Mouse (Mus musculus): ENCODE data around the gene Ampd3. TPM values are rescaled to one million over a fixed set of nuclear protein-coding genes. Genes with fewer than 3 reads are reported as not detected.
A peak's percentile ranks its signal among the peaks of the same experiment; 100 is the strongest.

The Ampd3 gene
- polyA plus RNA-seq, 1 experiment, result 1.8 TPM

- Histone ChIP-seq H3K4me3 (ENCODE audit: control insufficient read depth, low read depth, low read length) (no peak overlapping the region), H3K27me3 (ENCODE audit: control insufficient read depth, insufficient read depth, low read length) (no peaks in the 10 kb centered on the region), H3K4me1 (ENCODE audit: control insufficient read depth, insufficient read depth, low read length) (no peaks in the 10 kb centered on the region), H3K36me3 (ENCODE audit: control insufficient read depth, insufficient read depth, low read length) (peaks cover 2% of the 10 kb centered on the region; the same call in 1 of the 2 replicates), H3K27ac (ENCODE audit: control insufficient read depth, insufficient read depth, low read depth, low read length) (no peak overlapping the region)
- TF ChIP-seq CTCF (IDR thresholded peaks at IDR 0.05; ENCODE audit: control insufficient read depth, insufficient read depth, insufficient replicate concordance, low read depth, low read length), result no peak
- no peak for TF ChIP-seq POLR2A (IDR thresholded peaks at IDR 0.05; ENCODE audit: control insufficient read depth, low read depth, low read length)
Measured at GRCm38 (mm10) chr7:110834018-110834417, 66.0 kb downstream of the Ampd3 start.

GRCm38 (mm10) chr7:110834522-110834921, 66.5 kb downstream of the Ampd3 start:
- Histone ChIP-seq H3K36me3 (ENCODE audit: control insufficient read depth, insufficient read depth, low read length) (peaks cover 2% of the 10 kb centered on the region; the same call in 1 of the 2 replicates), H3K4me1 (ENCODE audit: control insufficient read depth, insufficient read depth, low read length) (no peaks in the 10 kb centered on the region), H3K27ac (ENCODE audit: control insufficient read depth, insufficient read depth, low read depth, low read length) (no peak overlapping the region), H3K4me3 (ENCODE audit: control insufficient read depth, low read depth, low read length) (no peak overlapping the region), H3K27me3 (ENCODE audit: control insufficient read depth, insufficient read depth, low read length) (no peaks in the 10 kb centered on the region)
- no peak for TF ChIP-seq CTCF (IDR thresholded peaks at IDR 0.05; ENCODE audit: control insufficient read depth, insufficient read depth, insufficient replicate concordance, low read depth, low read length)
- no peak for TF ChIP-seq POLR2A (IDR thresholded peaks at IDR 0.05; ENCODE audit: control insufficient read depth, low read depth, low read length)

GRCm38 (mm10) chr7:110840332-110840731, 72.3 kb downstream of the Ampd3 start:
- Histone ChIP-seq H3K4me1 (ENCODE audit: control insufficient read depth, insufficient read depth, low read length) (peaks cover 5% of the 10 kb centered on the region), H3K27ac (ENCODE audit: control insufficient read depth, insufficient read depth, low read depth, low read length) (no peak overlapping the region), H3K4me3 (ENCODE audit: control insufficient read depth, low read depth, low read length) (no peak overlapping the region), H3K36me3 (ENCODE audit: control insufficient read depth, insufficient read depth, low read length) (no peaks in the 10 kb centered on the region), H3K27me3 (ENCODE audit: control insufficient read depth, insufficient read depth, low read length) (no peaks in the 10 kb centered on the region)
- no peak for TF ChIP-seq CTCF (IDR thresholded peaks at IDR 0.05; ENCODE audit: control insufficient read depth, insufficient read depth, insufficient replicate concordance, low read depth, low read length)
- no peak for TF ChIP-seq POLR2A (IDR thresholded peaks at IDR 0.05; ENCODE audit: control insufficient read depth, low read depth, low read length)

GRCm38 (mm10) chr7:110843916-110844874, 76.2 kb downstream of the Ampd3 start, which contains the start of gene Rnf141:
TSS of gene Rnf141 (minus strand) at chr7:110844457.
- Histone ChIP-seq H3K27me3 (ENCODE audit: control insufficient read depth, insufficient read depth, low read length) (no peaks in the 10 kb centered on the region), H3K4me1 (ENCODE audit: control insufficient read depth, insufficient read depth, low read length) (peaks cover 5% of the 10 kb centered on the region), H3K36me3 (ENCODE audit: control insufficient read depth, insufficient read depth, low read length) (no peaks in the 10 kb centered on the region), H3K27ac (ENCODE audit: control insufficient read depth, insufficient read depth, low read depth, low read length) (peak within 1 kb of the TSS; percentile 89), H3K4me3 (ENCODE audit: control insufficient read depth, low read depth, low read length) (peak within 1 kb of the TSS; percentile 99)
- TF ChIP-seq POLR2A (IDR thresholded peaks at IDR 0.05; ENCODE audit: control insufficient read depth, low read depth, low read length) (peak; percentile 95), CTCF (IDR thresholded peaks at IDR 0.05; ENCODE audit: control insufficient read depth, insufficient read depth, insufficient replicate concordance, low read depth, low read length) (peak; percentile 41; the same call in 1 of the 2 replicates)

- Histone ChIP-seq H3K27ac (ENCODE audit: control insufficient read depth, insufficient read depth, low read depth, low read length) (no peak overlapping the region), H3K4me1 (ENCODE audit: control insufficient read depth, insufficient read depth, low read length) (peaks cover 4% of the 10 kb centered on the region), H3K36me3 (ENCODE audit: control insufficient read depth, insufficient read depth, low read length) (no peaks in the 10 kb centered on the region), H3K27me3 (ENCODE audit: control insufficient read depth, insufficient read depth, low read length) (no peaks in the 10 kb centered on the region), H3K4me3 (ENCODE audit: control insufficient read depth, low read depth, low read length) (no peak overlapping the region)
- TF ChIP-seq CTCF (IDR thresholded peaks at IDR 0.05; ENCODE audit: control insufficient read depth, insufficient read depth, insufficient replicate concordance, low read depth, low read length) (no peak), POLR2A (IDR thresholded peaks at IDR 0.05; ENCODE audit: control insufficient read depth, low read depth, low read length) (no peak)
Measured at GRCm38 (mm10) chr7:110847321-110847720, 79.3 kb downstream of the Ampd3 start.

GRCm38 (mm10) chr7:110848371-110848770, 80.4 kb downstream of the Ampd3 start:
- Histone ChIP-seq H3K36me3 (ENCODE audit: control insufficient read depth, insufficient read depth, low read length) (no peaks in the 10 kb centered on the region), H3K27me3 (ENCODE audit: control insufficient read depth, insufficient read depth, low read length) (no peaks in the 10 kb centered on the region), H3K4me3 (ENCODE audit: control insufficient read depth, low read depth, low read length) (no peak overlapping the region), H3K27ac (ENCODE audit: control insufficient read depth, insufficient read depth, low read depth, low read length) (no peak overlapping the region), H3K4me1 (ENCODE audit: control insufficient read depth, insufficient read depth, low read length) (peaks cover under 1% of the 10 kb centered on the region; the same call in 1 of the 2 replicates)
- TF ChIP-seq CTCF (IDR thresholded peaks at IDR 0.05; ENCODE audit: control insufficient read depth, insufficient read depth, insufficient replicate concordance, low read depth, low read length) (no peak), POLR2A (IDR thresholded peaks at IDR 0.05; ENCODE audit: control insufficient read depth, low read depth, low read length) (no peak)

- Histone ChIP-seq H3K4me1 (ENCODE audit: control insufficient read depth, insufficient read depth, low read length) (no peaks in the 10 kb centered on the region), H3K4me3 (ENCODE audit: control insufficient read depth, low read depth, low read length) (no peak overlapping the region), H3K27me3 (ENCODE audit: control insufficient read depth, insufficient read depth, low read length) (no peaks in the 10 kb centered on the region), H3K27ac (ENCODE audit: control insufficient read depth, insufficient read depth, low read depth, low read length) (no peak overlapping the region), H3K36me3 (ENCODE audit: control insufficient read depth, insufficient read depth, low read length) (no peaks in the 10 kb centered on the region)
- TF ChIP-seq POLR2A (IDR thresholded peaks at IDR 0.05; ENCODE audit: control insufficient read depth, low read depth, low read length) (no peak), CTCF (IDR thresholded peaks at IDR 0.05; ENCODE audit: control insufficient read depth, insufficient read depth, insufficient replicate concordance, low read depth, low read length) (no peak)
Measured at GRCm38 (mm10) chr7:110851541-110852203, 83.7 kb downstream of the Ampd3 start.

Measured in testis, adult 2 months (tissue).